Mouse (Mus musculus): ENCODE data around the gene Cdh13. TPM values are rescaled to one million over a fixed set of nuclear protein-coding genes. Genes with fewer than 3 reads are reported as not detected.

Cdh13 gene
- polyA plus RNA-seq, 1 experiment, result 9.4 TPM

GRCm38 (mm10) chr8:119021478-119021877, 737.9 kb downstream of the Cdh13 start:
- Histone ChIP-seq H3K27me3 (ENCODE audit: control insufficient read depth, insufficient read depth, insufficient read length) (no peaks in the 10 kb centered on the region), H3K4me3 (ENCODE audit: insufficient read depth, poor library complexity, severe bottlenecking) (no peak overlapping the region), H3K79me2 (ENCODE audit: control insufficient read depth, insufficient read depth) (no peaks in the 10 kb centered on the region), H3K79me3 (ENCODE audit: low read depth) (no peaks in the 10 kb centered on the region), H3ac (ENCODE audit: control insufficient read depth, insufficient read length, low read depth) (no peak overlapping the region), H3K36me3 (ENCODE audit: control insufficient read depth, insufficient read depth) (no peaks in the 10 kb centered on the region)
- TF ChIP-seq CTCF (IDR thresholded peaks at IDR 0.05; ENCODE audit: control insufficient read depth, insufficient read depth, insufficient read length) (no peak), USF1 (IDR thresholded peaks at IDR 0.05; ENCODE audit: low read depth) (no peak), FOSL1 (IDR thresholded peaks at IDR 0.05; ENCODE audit: insufficient read depth, low read length, poor library complexity, severe bottlenecking) (no peak), CEBPB (IDR thresholded peaks at IDR 0.05; ENCODE audit: low read depth) (no peak), MAX (IDR thresholded peaks at IDR 0.05) (no peak), MYOG (IDR thresholded peaks at IDR 0.05; ENCODE audit: control insufficient read depth, extremely low read depth, insufficient read length) (no peak), MYOD1 (IDR thresholded peaks at IDR 0.05; ENCODE audit: control insufficient read depth, insufficient read length, low read depth) (no peak)

DNA sequence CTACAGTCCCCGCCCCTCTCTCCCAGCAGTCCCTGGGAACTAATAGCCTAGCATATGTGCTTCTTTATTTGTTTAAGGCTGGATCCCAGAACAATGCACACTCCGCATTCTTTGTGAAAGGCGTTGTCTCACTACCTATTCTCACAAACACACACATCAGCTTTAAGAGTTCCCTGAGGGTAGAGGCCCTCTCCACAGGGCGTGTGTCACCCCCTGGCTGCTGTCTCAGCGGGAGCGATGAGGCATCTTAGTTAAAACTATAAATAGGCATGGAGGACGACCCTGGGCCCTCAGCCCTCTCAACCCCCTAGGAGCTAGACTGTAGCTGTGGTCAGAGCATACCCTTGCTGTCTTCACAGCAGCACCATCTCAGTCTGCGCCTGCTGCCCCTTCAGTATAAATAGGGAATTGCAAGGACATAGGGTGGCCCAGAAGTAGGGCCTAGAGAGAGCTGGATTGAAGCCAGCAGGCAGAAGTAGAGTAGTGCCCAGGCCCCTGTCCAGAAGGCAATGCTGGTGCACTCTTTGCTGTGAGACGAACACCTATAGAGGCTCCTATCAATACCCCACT, 738.9 kb downstream of the Cdh13 start:
- Histone ChIP-seq H3K36me3 (ENCODE audit: control insufficient read depth, insufficient read depth) (no peaks in the 10 kb centered on the region), H3K79me2 (ENCODE audit: control insufficient read depth, insufficient read depth) (no peaks in the 10 kb centered on the region), H3ac (ENCODE audit: control insufficient read depth, insufficient read length, low read depth) (no peak overlapping the region), H3K79me3 (ENCODE audit: low read depth) (no peaks in the 10 kb centered on the region), H3K27me3 (ENCODE audit: control insufficient read depth, insufficient read depth, insufficient read length) (no peaks in the 10 kb centered on the region), H3K4me3 (ENCODE audit: insufficient read depth, poor library complexity, severe bottlenecking) (no peak overlapping the region)
- no peak for TF ChIP-seq MYOD1 (IDR thresholded peaks at IDR 0.05; ENCODE audit: control insufficient read depth, insufficient read length, low read depth)
- TF ChIP-seq FOSL1 (IDR thresholded peaks at IDR 0.05; ENCODE audit: insufficient read depth, low read length, poor library complexity, severe bottlenecking), result no peak
- TF ChIP-seq MAX (IDR thresholded peaks at IDR 0.05), result no peak
- no peak for TF ChIP-seq MYOG (IDR thresholded peaks at IDR 0.05; ENCODE audit: control insufficient read depth, extremely low read depth, insufficient read length)
- no peak for TF ChIP-seq USF1 (IDR thresholded peaks at IDR 0.05; ENCODE audit: low read depth)
- no peak for TF ChIP-seq CTCF (IDR thresholded peaks at IDR 0.05; ENCODE audit: control insufficient read depth, insufficient read depth, insufficient read length)
- TF ChIP-seq CEBPB (IDR thresholded peaks at IDR 0.05; ENCODE audit: low read depth), result no peak

- H3K79me2 ChIP-seq (ENCODE audit: control insufficient read depth, insufficient read depth), result no peaks in the 10 kb centered on the region
- H3K27me3 ChIP-seq (ENCODE audit: control insufficient read depth, insufficient read depth, insufficient read length), result no peaks in the 10 kb centered on the region
- TF ChIP-seq MYOG (IDR thresholded peaks at IDR 0.05; ENCODE audit: control insufficient read depth, extremely low read depth, insufficient read length) (no peak), CEBPB (IDR thresholded peaks at IDR 0.05; ENCODE audit: low read depth) (no peak), USF1 (IDR thresholded peaks at IDR 0.05; ENCODE audit: low read depth) (no peak), MYOD1 (IDR thresholded peaks at IDR 0.05; ENCODE audit: control insufficient read depth, insufficient read length, low read depth) (no peak), CTCF (IDR thresholded peaks at IDR 0.05; ENCODE audit: control insufficient read depth, insufficient read depth, insufficient read length) (no peak), FOSL1 (IDR thresholded peaks at IDR 0.05; ENCODE audit: insufficient read depth, low read length, poor library complexity, severe bottlenecking) (no peak)
- H3ac ChIP-seq (ENCODE audit: control insufficient read depth, insufficient read length, low read depth), result no peak overlapping the region
- H3K36me3 ChIP-seq (ENCODE audit: control insufficient read depth, insufficient read depth), result no peaks in the 10 kb centered on the region
- no peak overlapping the region for H3K4me3 ChIP-seq (ENCODE audit: insufficient read depth, poor library complexity, severe bottlenecking)
- no peaks in the 10 kb centered on the region for H3K79me3 ChIP-seq (ENCODE audit: low read depth)
Measured at GRCm38 (mm10) chr8:119033398-119033797, 749.9 kb downstream of the Cdh13 start.

GRCm38 (mm10) chr8:119034037-119034436, 750.5 kb downstream of the Cdh13 start:
- Histone ChIP-seq H3K27me3 (ENCODE audit: control insufficient read depth, insufficient read depth, insufficient read length) (no peaks in the 10 kb centered on the region), H3K79me2 (ENCODE audit: control insufficient read depth, insufficient read depth) (no peaks in the 10 kb centered on the region), H3K4me3 (ENCODE audit: insufficient read depth, poor library complexity, severe bottlenecking) (no peak overlapping the region), H3ac (ENCODE audit: control insufficient read depth, insufficient read length, low read depth) (no peak overlapping the region), H3K36me3 (ENCODE audit: control insufficient read depth, insufficient read depth) (no peaks in the 10 kb centered on the region), H3K79me3 (ENCODE audit: low read depth) (no peaks in the 10 kb centered on the region)
- TF ChIP-seq USF1 (IDR thresholded peaks at IDR 0.05; ENCODE audit: low read depth), result no peak
- TF ChIP-seq CEBPB (IDR thresholded peaks at IDR 0.05; ENCODE audit: low read depth), result no peak
- TF ChIP-seq CTCF (IDR thresholded peaks at IDR 0.05; ENCODE audit: control insufficient read depth, insufficient read depth, insufficient read length), result no peak
- no peak for TF ChIP-seq FOSL1 (IDR thresholded peaks at IDR 0.05; ENCODE audit: insufficient read depth, low read length, poor library complexity, severe bottlenecking)
- TF ChIP-seq MYOG (IDR thresholded peaks at IDR 0.05; ENCODE audit: control insufficient read depth, extremely low read depth, insufficient read length), result no peak
- TF ChIP-seq MAX (IDR thresholded peaks at IDR 0.05), result no peak
- TF ChIP-seq MYOD1 (IDR thresholded peaks at IDR 0.05; ENCODE audit: control insufficient read depth, insufficient read length, low read depth), result no peak

- H3ac ChIP-seq (ENCODE audit: control insufficient read depth, insufficient read length, low read depth), result no peak overlapping the region
- TF ChIP-seq MAX (IDR thresholded peaks at IDR 0.05) (no peak), CEBPB (IDR thresholded peaks at IDR 0.05; ENCODE audit: low read depth) (no peak), FOSL1 (IDR thresholded peaks at IDR 0.05; ENCODE audit: insufficient read depth, low read length, poor library complexity, severe bottlenecking) (no peak), CTCF (IDR thresholded peaks at IDR 0.05; ENCODE audit: control insufficient read depth, insufficient read depth, insufficient read length) (no peak), USF1 (IDR thresholded peaks at IDR 0.05; ENCODE audit: low read depth) (no peak), MYOD1 (IDR thresholded peaks at IDR 0.05; ENCODE audit: control insufficient read depth, insufficient read length, low read depth) (no peak), MYOG (IDR thresholded peaks at IDR 0.05; ENCODE audit: control insufficient read depth, extremely low read depth, insufficient read length) (no peak)
- H3K27me3 ChIP-seq (ENCODE audit: control insufficient read depth, insufficient read depth, insufficient read length), result no peaks in the 10 kb centered on the region
- H3K79me3 ChIP-seq (ENCODE audit: low read depth), result no peaks in the 10 kb centered on the region
- no peak overlapping the region for H3K4me3 ChIP-seq (ENCODE audit: insufficient read depth, poor library complexity, severe bottlenecking)
- no peaks in the 10 kb centered on the region for H3K79me2 ChIP-seq (ENCODE audit: control insufficient read depth, insufficient read depth)
- no peaks in the 10 kb centered on the region for H3K36me3 ChIP-seq (ENCODE audit: control insufficient read depth, insufficient read depth)
Measured at GRCm38 (mm10) chr8:119035126-119035525, 751.6 kb downstream of the Cdh13 start.
